Mouse (Mus musculus): ENCODE data around the gene Mycbp.

Gene Mycbp

DNA sequence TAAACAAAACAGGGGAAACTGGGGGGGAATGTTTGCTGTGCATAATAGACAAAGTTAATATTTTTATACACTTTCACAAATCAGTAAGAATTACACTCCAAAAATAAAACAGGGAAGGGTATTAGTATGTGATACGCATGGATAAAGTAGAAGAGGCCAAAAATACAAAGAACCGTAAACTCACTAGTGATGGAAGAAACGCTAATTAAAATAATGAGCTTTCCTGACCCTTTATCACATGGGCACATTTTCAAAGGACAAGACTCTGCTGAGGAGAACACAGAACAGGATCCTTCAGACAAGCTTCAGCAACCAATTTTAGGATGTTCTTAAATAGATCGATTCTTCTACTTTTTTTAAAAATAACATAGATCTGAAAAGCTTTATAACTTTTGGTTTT is 42.1 kb downstream of the Mycbp start:
- no peak for DNase-seq

- no peak for DNase-seq
Measured at GRCm38 (mm10) chr4:123947149-123947548, 42.5 kb downstream of the Mycbp start.

GRCm38 (mm10) chr4:123948901-123949300 is 44.3 kb downstream of the Mycbp start:
- DNase-seq: no peak

- DNase-seq: no peak
Measured at GRCm38 (mm10) chr4:123949649-123950048, 45.0 kb downstream of the Mycbp start.

DNA sequence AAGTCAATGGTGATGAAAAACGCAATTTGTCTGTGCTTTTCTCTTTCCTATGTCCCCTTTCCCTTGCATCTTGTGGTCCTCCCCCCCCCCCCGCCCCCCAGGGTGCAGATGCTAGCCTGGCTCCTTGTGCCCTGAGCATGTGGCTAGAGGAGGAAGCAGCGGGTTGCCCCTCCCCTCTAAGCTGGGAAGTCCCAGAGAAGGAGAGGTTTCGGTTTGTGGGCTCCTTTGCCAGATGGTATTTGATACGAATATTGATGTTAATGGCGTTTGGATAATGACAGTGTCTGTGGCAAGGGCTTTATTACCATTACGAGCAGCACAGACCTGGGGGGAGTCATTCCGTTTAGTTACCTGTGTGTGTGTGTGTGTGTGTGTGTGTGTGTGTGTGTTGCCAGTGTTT is 47.4 kb downstream of the Mycbp start:
- DNase-seq: no peak

DNA sequence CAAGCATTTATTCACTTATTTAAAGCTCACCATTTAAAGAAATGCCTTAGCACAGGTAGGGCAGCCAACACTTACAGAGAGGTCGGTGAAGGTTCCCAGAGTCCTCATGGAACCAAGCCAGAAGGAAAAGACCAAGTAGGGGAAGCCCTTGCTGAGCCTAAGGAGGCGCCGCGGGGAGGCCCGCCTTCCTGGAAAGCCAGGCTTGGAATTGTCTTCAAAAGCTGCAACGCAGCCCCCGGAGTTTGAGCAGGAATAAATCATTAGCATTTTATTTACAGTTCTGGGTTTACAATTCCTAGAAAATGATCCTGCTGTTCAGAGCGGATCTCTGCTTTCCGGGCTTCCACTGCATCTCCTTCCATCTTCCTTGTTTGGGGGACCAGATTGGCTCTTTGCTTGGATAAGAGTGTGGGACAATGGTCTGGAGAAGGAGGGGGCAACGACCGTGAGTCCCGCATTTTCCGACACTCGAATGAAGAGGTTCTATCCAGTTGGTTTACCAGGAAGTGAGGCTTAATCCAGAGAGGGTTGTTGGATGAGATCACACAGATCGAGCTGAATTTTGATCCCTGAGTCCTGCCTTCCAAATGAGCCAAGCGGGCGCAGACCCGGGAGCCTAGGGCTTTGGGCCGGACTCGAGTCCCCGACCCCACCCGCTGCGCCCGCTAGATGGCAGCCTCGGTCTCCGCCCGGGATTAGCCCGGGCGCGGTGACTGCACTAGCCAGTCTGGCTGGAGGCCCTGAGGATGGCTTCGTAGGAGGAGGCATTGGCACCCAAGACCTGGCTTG is 52.3 kb downstream of the Mycbp start:
- DNase-seq: peak; percentile 73

DNA sequence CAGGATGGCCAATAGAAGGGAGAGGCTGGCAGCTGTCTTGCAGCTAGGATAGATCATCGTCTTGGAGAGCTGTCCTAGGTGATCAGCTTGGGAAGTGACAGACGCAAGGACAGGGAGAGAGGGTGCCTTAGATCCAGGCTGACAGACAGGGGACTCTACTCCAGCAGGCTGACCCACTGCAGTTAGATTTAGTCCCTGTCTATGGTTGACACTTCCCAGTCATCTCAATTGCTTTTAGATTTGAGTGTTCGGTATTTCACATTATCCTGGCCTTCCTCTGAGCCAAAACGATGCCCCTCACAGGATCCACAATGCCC is 52.8 kb downstream of the Mycbp start:
- DNase-seq: no peak

GRCm38 (mm10) chr4:123957891-123958290 is 53.3 kb downstream of the Mycbp start:
- DNase-seq: no peak

DNA sequence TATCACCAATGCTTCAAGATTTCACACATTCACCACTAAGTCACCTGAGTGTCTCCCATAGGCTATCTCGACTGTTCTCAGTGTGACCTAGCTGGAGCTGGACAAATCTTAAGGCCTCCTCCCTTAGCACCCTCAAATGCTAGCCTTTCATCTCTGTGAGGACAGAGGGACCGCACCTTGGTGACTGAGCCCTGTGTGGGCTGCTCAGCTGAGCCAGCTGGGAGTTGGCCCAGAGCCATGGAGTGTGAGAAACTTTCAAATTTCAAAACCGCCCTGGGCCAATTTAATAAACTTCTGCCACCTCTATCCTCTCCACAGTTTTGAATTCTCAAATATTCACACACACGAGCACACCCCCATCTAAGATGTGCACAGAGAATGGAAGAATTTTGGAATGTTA is 56.3 kb downstream of the Mycbp start:
- DNase-seq: no peak
